Mouse (Mus musculus) myocyte (in vitro differentiated cells): ENCODE measurements at regions not wholly inside any gene's neighbourhood (a gene's known extent, or its start where the extent isn't known, plus 50 kb on each side); places are given as distances from the start of the nearest gene placed in this dataset.

Experiments
- H3K27me3 ChIP-seq: one replicate; pipeline ENCODE4 v1.6.1; 2011; ENCODE audit not compliant: control insufficient read depth, insufficient read depth, insufficient read length
- H3K36me3 ChIP-seq: one replicate; pipeline ENCODE4 v1.6.1; 2011; ENCODE audit not compliant: control insufficient read depth, insufficient read depth
- H3K4me2 ChIP-seq: one replicate; pipeline ENCODE4 v1.6.1; 2011; ENCODE audit warnings: low read depth, control low read depth
- H3K4me3 ChIP-seq: one replicate; pipeline ENCODE4 v1.5.1; 2011; ENCODE audit warnings: mild to moderate bottlenecking, control low read depth, moderate library complexity
- H3K79me2 ChIP-seq: one replicate; pipeline ENCODE4 v1.6.1; 2011; ENCODE audit not compliant: control insufficient read depth, insufficient read depth
- H3ac ChIP-seq: one replicate; pipeline ENCODE4 v1.6.1; 2011; ENCODE audit not compliant: control insufficient read depth, insufficient read length
- CEBPB ChIP-seq: IDR thresholded peaks from 2 replicates; pipeline ENCODE4 v1.6.1; 2011; ENCODE audit warnings: mild to moderate bottlenecking, moderate library complexity; ENCODE audit not compliant: poor library complexity, insufficient read depth, severe bottlenecking
- E2F4 ChIP-seq: IDR thresholded peaks from one replicate; pipeline ENCODE4 v1.6.1; 2011; ENCODE audit warnings: mild to moderate bottlenecking, control low read depth, moderate library complexity; ENCODE audit not compliant: insufficient read depth
- MAX ChIP-seq: IDR thresholded peaks from one replicate; pipeline ENCODE4 v1.6.1; 2011; ENCODE audit warnings: low read depth, mild to moderate bottlenecking, control low read depth
- MYOD1 ChIP-seq, 3 experiments: IDR thresholded peaks; one replicate each; pipeline ENCODE4 v1.6.1; 2011; ENCODE audit warnings: control low read depth in 2 of 3, low read depth in 2 of 3, mild to moderate bottlenecking in 2 of 3, moderate library complexity in 1 of 3; ENCODE audit not compliant: insufficient read length in 2 of 3, control insufficient read depth in 1 of 3
- MYOG ChIP-seq, 3 experiments: IDR thresholded peaks; one replicate each; pipeline ENCODE4 v1.6.1; 2011; ENCODE audit warnings: control low read depth in 2 of 3, low read depth in 2 of 3, mild to moderate bottlenecking in 2 of 3; ENCODE audit not compliant: insufficient read length in 2 of 3, control insufficient read depth in 1 of 3, insufficient read depth in 1 of 3
- POLR2A ChIP-seq: IDR thresholded peaks from one replicate; pipeline ENCODE4 v1.6.1; 2011; ENCODE audit warnings: low read depth, mild to moderate bottlenecking, control low read depth, moderate library complexity; ENCODE audit not compliant: insufficient read length
- POLR2AphosphoS2 ChIP-seq: IDR thresholded peaks from one replicate; pipeline ENCODE4 v1.6.1; 2011; ENCODE audit warnings: low read depth, control low read depth; ENCODE audit not compliant: insufficient read length
- REST ChIP-seq: IDR thresholded peaks from one replicate; pipeline ENCODE4 v1.6.1; 2011; ENCODE audit warnings: mild to moderate bottlenecking, control low read depth, moderate library complexity; ENCODE audit not compliant: insufficient read depth, insufficient read length
- SRF ChIP-seq: IDR thresholded peaks from one replicate; pipeline ENCODE4 v1.6.1; 2011; ENCODE audit warnings: low read depth; ENCODE audit not compliant: control insufficient read depth, insufficient read length
- TCF12 ChIP-seq: IDR thresholded peaks from one replicate; pipeline ENCODE4 v1.6.1; 2011; ENCODE audit warnings: mild to moderate bottlenecking, control low read depth; ENCODE audit not compliant: poor library complexity, insufficient read depth, severe bottlenecking
- TCF3 ChIP-seq: IDR thresholded peaks from one replicate; pipeline ENCODE4 v1.6.1; 2011; ENCODE audit warnings: low read depth, control low read depth; ENCODE audit not compliant: insufficient read length
- USF1 ChIP-seq: IDR thresholded peaks from one replicate; pipeline ENCODE4 v1.6.1; 2011; ENCODE audit warnings: low read depth, mild to moderate bottlenecking, control low read depth, moderate library complexity

GRCm38 (mm10) chr15:36939608-36940007 is 68.0 kb downstream of the Zfp706 start:
- H3K27me3 ChIP-seq: no peaks in the 10 kb centered on the region
- no peak for TF ChIP-seq TCF12
- no peak for TF ChIP-seq E2F4
- no peak for TF ChIP-seq REST
- no peak for TF ChIP-seq CEBPB
- no peak for TF ChIP-seq SRF
- no peak for TF ChIP-seq POLR2A
- TF ChIP-seq POLR2AphosphoS2: no peak
- no peak for TF ChIP-seq MYOG (IDR thresholded peaks at IDR 0.05; ENCODE audit: control insufficient read depth in 1 of 3, insufficient read depth in 1 of 3, insufficient read length in 2 of 3, low read depth in 2 of 3)
- no peak for TF ChIP-seq MAX
- no peak for TF ChIP-seq USF1
- no peak for TF ChIP-seq TCF3
- TF ChIP-seq MYOD1 (IDR thresholded peaks at IDR 0.05; ENCODE audit: control insufficient read depth in 1 of 3, insufficient read length in 2 of 3, low read depth in 2 of 3): no peak
- H3K4me3 ChIP-seq: peak overlapping the region; percentile 21

GRCm38 (mm10) chr15:36939153-36939552 is 68.4 kb downstream of the Zfp706 start:
- Histone ChIP-seq H3K79me2 (no peaks in the 10 kb centered on the region), H3K4me3 (peak overlapping the region; percentile 21), H3K4me2 (peak overlapping the region; percentile 93), H3ac (peak overlapping the region; percentile 14), H3K36me3 (no peaks in the 10 kb centered on the region), H3K27me3 (no peaks in the 10 kb centered on the region)
- TF ChIP-seq USF1: no peak
- TF ChIP-seq TCF3: no peak
- no peak for TF ChIP-seq POLR2AphosphoS2

More at GRCm38 (mm10) chr15:36939608-36940007, 68.0 kb downstream of the Zfp706 start:
- Histone ChIP-seq H3K79me2 (no peaks in the 10 kb centered on the region), H3ac (no peak overlapping the region), H3K4me2 (no peak overlapping the region), H3K36me3 (no peaks in the 10 kb centered on the region)

GRCm38 (mm10) chr15:36938511-36939150 is 68.9 kb downstream of the Zfp706 start:
- TF ChIP-seq E2F4 (no peak), POLR2A (peak; percentile 61), POLR2AphosphoS2 (peak; percentile 33), MYOD1 (IDR thresholded peaks at IDR 0.05; ENCODE audit: control insufficient read depth in 1 of 3, insufficient read length in 2 of 3, low read depth in 2 of 3) (peak in 2 of 3 experiments; percentile 36 to 88), USF1 (no peak), TCF12 (peak; percentile 10), TCF3 (peak; percentile 43), MYOG (IDR thresholded peaks at IDR 0.05; ENCODE audit: control insufficient read depth in 1 of 3, insufficient read depth in 1 of 3, insufficient read length in 2 of 3, low read depth in 2 of 3) (peak in 2 of 3 experiments; percentile 86 to 91)
- Histone ChIP-seq H3K4me2 (peak overlapping the region; percentile 93), H3K79me2 (no peaks in the 10 kb centered on the region), H3K36me3 (no peaks in the 10 kb centered on the region), H3K4me3 (peak overlapping the region; percentile 21), H3K27me3 (no peaks in the 10 kb centered on the region), H3ac (peak overlapping the region; percentile 14)

DNA sequence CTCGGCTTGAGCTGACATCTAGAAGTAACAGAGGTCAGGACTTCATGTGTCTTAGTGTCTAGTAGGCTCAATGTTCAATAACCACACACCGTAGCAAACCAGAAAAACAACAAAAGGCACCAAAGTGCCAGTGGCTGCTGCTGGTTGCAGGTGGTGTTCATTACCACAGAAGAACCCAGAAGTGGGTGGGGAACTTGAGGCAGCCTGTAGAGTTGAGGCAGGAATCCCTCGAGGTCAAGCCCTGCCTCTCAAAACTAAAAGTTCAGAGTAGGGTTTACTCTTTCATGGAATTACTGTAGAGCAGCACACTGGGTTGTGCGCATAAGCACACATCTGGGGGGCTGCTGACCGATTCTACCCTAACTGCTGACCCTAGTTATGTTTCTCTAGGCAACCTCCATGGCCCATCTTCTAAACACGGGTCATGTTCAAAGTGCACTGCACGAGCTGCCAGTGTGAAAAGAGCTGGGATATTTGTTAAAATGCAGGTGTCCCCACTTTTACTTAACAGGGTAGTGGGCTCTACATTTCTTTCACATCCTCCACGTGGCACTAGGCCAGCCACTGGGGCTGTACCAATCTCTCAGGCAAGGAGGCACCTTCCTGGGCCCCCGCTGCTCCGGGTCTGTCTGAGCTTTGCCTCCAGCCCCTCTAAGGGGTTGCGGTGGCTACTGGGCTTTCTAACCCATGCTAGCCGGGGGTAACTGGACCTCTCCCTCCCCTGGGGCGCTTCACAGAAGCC is 69.6 kb downstream of the Zfp706 start:
- Histone ChIP-seq H3K27me3 (no peaks in the 10 kb centered on the region), H3K4me3 (peak overlapping the region; percentile 21), H3ac (peak overlapping the region; percentile 14), H3K36me3 (no peaks in the 10 kb centered on the region), H3K79me2 (no peaks in the 10 kb centered on the region), H3K4me2 (peak overlapping the region; percentile 93)
- no peak for TF ChIP-seq USF1
- TF ChIP-seq SRF: no peak
- TF ChIP-seq TCF3: no peak
- TF ChIP-seq MAX: no peak
- TF ChIP-seq MYOD1 (IDR thresholded peaks at IDR 0.05; ENCODE audit: control insufficient read depth in 1 of 3, insufficient read length in 2 of 3, low read depth in 2 of 3): no peak
- TF ChIP-seq REST: no peak
- no peak for TF ChIP-seq POLR2A
- no peak for TF ChIP-seq MYOG (IDR thresholded peaks at IDR 0.05; ENCODE audit: control insufficient read depth in 1 of 3, insufficient read depth in 1 of 3, insufficient read length in 2 of 3, low read depth in 2 of 3)

DNA sequence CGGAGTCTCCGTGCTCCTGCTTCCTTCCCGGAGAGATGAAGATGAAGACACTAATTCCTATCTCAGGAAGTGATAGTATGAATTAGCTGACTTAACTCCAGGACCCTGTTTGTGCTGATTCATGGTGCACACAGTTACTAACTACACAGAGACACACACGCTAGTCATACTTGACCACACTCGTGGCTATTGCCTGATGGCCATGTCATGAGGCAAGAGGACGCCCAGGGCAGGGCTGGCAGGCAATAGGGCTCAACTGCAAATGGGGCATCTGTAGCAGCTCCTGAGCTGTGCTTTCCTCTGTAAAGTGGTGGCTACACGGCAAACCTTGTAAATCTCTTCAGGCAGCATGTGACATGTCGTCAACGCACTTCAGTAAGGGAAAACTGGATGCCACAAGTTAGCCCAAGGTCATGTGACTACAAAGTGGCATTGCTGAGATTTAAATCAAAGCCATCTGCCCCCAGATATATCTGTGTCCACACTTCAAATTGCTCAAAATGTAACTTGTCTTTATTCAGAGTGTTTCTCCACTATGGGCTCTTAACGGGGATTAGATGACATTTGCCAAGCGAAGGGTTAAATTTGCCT is 70.4 kb downstream of the Zfp706 start:
- H3K79me2 ChIP-seq: no peaks in the 10 kb centered on the region
- H3K4me2 ChIP-seq: no peak overlapping the region
- H3K36me3 ChIP-seq: no peaks in the 10 kb centered on the region
- TF ChIP-seq MYOD1 (IDR thresholded peaks at IDR 0.05; ENCODE audit: control insufficient read depth in 1 of 3, insufficient read length in 2 of 3, low read depth in 2 of 3) (no peak), E2F4 (no peak), MYOG (IDR thresholded peaks at IDR 0.05; ENCODE audit: control insufficient read depth in 1 of 3, insufficient read depth in 1 of 3, insufficient read length in 2 of 3, low read depth in 2 of 3) (peak in 1 of 3 experiments; percentile 12), USF1 (peak; percentile 69)
- H3ac ChIP-seq: no peak overlapping the region
- H3K27me3 ChIP-seq: no peaks in the 10 kb centered on the region
- no peak overlapping the region for H3K4me3 ChIP-seq
